32 mouse cellular contexts compared by ENCODE assay signal in genomic region chr11:63754826-63755225, GRCm38 (mm10).
"Had no signal": no experiment of that assay in that cellular context is flagged by ENCODE, and none has a peak within 500 bp of the region (broad histone marks: within the 10 kb centered on the region; RNA-seq: fewer than 3 reads in every experiment).

No protein-coding gene starts in this region.

- H3K4me2 ChIP-seq: limb, embryonic 12.5 days; limb, embryonic 13.5 days; limb, embryonic 15.5 days; liver, embryonic 11.5 days; liver, embryonic 12.5 days; liver, embryonic 13.5 days; liver, embryonic 15.5 days; lung, embryonic 14.5 days; lung, embryonic 15.5 days; midbrain, embryonic 11.5 days; midbrain, embryonic 12.5 days; midbrain, embryonic 13.5 days; midbrain, embryonic 15.5 days; neural tube, embryonic 12.5 days had no signal

- H3K9me3 ChIP-seq: limb, embryonic 10.5 days; limb, embryonic 12.5 days; limb, embryonic 13.5 days; limb, embryonic 15.5 days; liver, embryonic 12.5 days; liver, embryonic 13.5 days; liver, embryonic 15.5 days; lung, embryonic 15.5 days; midbrain, embryonic 10.5 days; midbrain, embryonic 12.5 days; midbrain, embryonic 13.5 days; midbrain, embryonic 15.5 days; neural tube, embryonic 12.5 days had no signal

- ATAC-seq: liver, embryonic 12.5 days; liver, postnatal 0 days; lung, postnatal 0 days; midbrain, embryonic 13.5 days; midbrain, embryonic 15.5 days; midbrain, embryonic 16.5 days had no signal

- DNase-seq: left cerebral cortex, postnatal 4 days; liver; liver, embryonic 13.5 days; liver, postnatal 0 days; lung, adult 18-20 months; lung, adult 2 months; lung, embryonic 14.5 days; lung, postnatal 10 days; lung, postnatal 14 days; lung, postnatal 36 days; lung, postnatal 4 days; midbrain, embryonic 14.5 days had no signal

- H3K36me3 ChIP-seq: limb, embryonic 10.5 days; limb, embryonic 12.5 days; limb, embryonic 13.5 days; limb, embryonic 15.5 days; liver, embryonic 12.5 days; liver, embryonic 13.5 days; liver, embryonic 15.5 days; lung, embryonic 15.5 days; midbrain, embryonic 10.5 days; midbrain, embryonic 12.5 days; midbrain, embryonic 13.5 days; midbrain, embryonic 15.5 days; neural tube, embryonic 12.5 days had no signal

- H3K9ac ChIP-seq: limb, embryonic 12.5 days; limb, embryonic 13.5 days; limb, embryonic 15.5 days; liver, embryonic 12.5 days; liver, embryonic 13.5 days; liver, embryonic 14.5 days; liver, embryonic 15.5 days; liver, postnatal 0 days; lung, embryonic 14.5 days; lung, embryonic 15.5 days; midbrain, embryonic 12.5 days; midbrain, embryonic 13.5 days; midbrain, embryonic 15.5 days; neural tube, embryonic 12.5 days had no signal

- H3K27ac ChIP-seq: limb, embryonic 10.5 days; limb, embryonic 12.5 days; limb, embryonic 13.5 days; limb, embryonic 15.5 days; liver, embryonic 12.5 days; liver, embryonic 13.5 days; liver, embryonic 14.5 days; liver, embryonic 15.5 days; lung, embryonic 15.5 days; macrophage; midbrain, embryonic 10.5 days; midbrain, embryonic 12.5 days; midbrain, embryonic 13.5 days; midbrain, embryonic 15.5 days; neural tube, embryonic 12.5 days had no signal

- H3K27me3 ChIP-seq: limb, embryonic 13.5 days; limb, embryonic 15.5 days; liver, embryonic 12.5 days; liver, embryonic 13.5 days; liver, embryonic 15.5 days; megakaryocyte, embryonic 14.5 days; midbrain, embryonic 12.5 days; midbrain, embryonic 13.5 days; midbrain, embryonic 15.5 days; neural tube, embryonic 12.5 days had no signal

- H3K4me3 ChIP-seq: limb, embryonic 10.5 days; limb, embryonic 12.5 days; limb, embryonic 13.5 days; limb, embryonic 15.5 days; liver, embryonic 12.5 days; liver, embryonic 13.5 days; liver, embryonic 15.5 days; lung, embryonic 15.5 days; megakaryocyte, embryonic 14.5 days; midbrain, embryonic 10.5 days; midbrain, embryonic 12.5 days; midbrain, embryonic 13.5 days; midbrain, embryonic 15.5 days; myocyte; neural tube, embryonic 12.5 days had no signal

- H3K4me1 ChIP-seq: liver, embryonic 12.5 days; liver, embryonic 13.5 days; liver, embryonic 15.5 days; megakaryocyte, embryonic 14.5 days; midbrain, embryonic 12.5 days; midbrain, embryonic 13.5 days; neural tube, embryonic 12.5 days had no signal
